Mouse (Mus musculus) C2C12 (cell line): ENCODE data around the gene Pgap3.

Source experiments
- CEBPB ChIP-seq: IDR thresholded peaks from one replicate; pipeline ENCODE4 v1.6.1; 2011; ENCODE audit warnings: low read depth, mild to moderate bottlenecking, control low read depth, moderate library complexity
- CTCF ChIP-seq: IDR thresholded peaks from one replicate; pipeline ENCODE4 v1.5.1; 2011; ENCODE audit not compliant: control insufficient read depth, insufficient read depth, insufficient read length
- MAX ChIP-seq: IDR thresholded peaks from one replicate; pipeline ENCODE4 v1.6.1; 2011; ENCODE audit warnings: mild to moderate bottlenecking, control low read depth
- MYOD1 ChIP-seq: IDR thresholded peaks from one replicate; pipeline ENCODE4 v1.6.1; 2011; ENCODE audit warnings: low read depth; ENCODE audit not compliant: control insufficient read depth, insufficient read length
- MYOG ChIP-seq: IDR thresholded peaks from one replicate; pipeline ENCODE4 v1.6.1; 2011; ENCODE audit not compliant: control insufficient read depth, insufficient read length; ENCODE audit errors: extremely low read depth
- USF1 ChIP-seq: IDR thresholded peaks from one replicate; pipeline ENCODE4 v1.6.1; 2011; ENCODE audit warnings: low read depth, mild to moderate bottlenecking, control low read depth, moderate library complexity

GRCm38 (mm10) chr11:98342000-98342945 lies 58.0 kb downstream of the Pgap3 start:
- TF ChIP-seq CTCF (peak; percentile 99), CEBPB (no peak), MYOD1 (no peak), USF1 (no peak), MAX (no peak), MYOG (no peak)
